Mouse (Mus musculus): ENCODE results near the gene Gja8. TPM values are rescaled to one million over a fixed set of nuclear protein-coding genes. Genes with fewer than 3 reads are reported as not detected.

Gene Gja8
- polyA plus RNA-seq, 1 experiment from 2014 or later, result 0.09 TPM

DNA sequence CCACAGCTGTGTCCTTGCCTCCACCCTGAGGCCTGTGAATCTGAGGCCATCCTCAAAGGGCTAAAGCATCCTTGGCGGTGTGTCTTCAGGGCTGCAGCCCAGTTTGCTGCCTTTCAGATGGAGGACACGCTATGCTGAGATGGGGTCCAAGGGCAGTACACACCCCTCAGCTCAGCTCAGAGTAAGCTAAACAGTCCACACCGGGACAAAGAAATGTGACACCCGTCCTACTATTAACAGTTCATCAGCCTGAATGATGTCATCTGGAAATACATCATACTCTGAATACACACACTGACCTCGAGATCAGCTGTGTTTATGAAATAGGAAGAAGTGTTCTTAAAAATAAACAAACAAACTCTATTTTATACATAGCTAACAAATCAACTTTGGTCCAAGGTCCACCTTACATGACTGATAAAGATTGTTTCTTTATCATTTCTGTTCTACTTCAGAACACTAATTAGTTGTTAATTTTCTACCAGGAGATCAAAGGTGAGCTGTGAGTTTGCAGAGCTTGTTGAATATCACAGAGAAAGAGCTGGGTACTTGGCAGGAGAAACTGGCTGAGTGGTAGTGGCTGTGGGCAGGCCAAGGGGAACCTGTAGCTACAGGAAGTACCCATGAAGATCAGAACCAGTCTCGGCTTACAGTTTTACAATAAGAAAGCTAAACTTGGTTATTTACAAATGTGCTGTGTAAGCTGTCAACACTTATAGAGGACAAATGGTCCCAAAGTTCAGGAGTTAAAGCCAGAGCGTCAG lies 50.8 kb downstream of the Gja8 start:
- H3K27me3 ChIP-seq, result no peaks in the 10 kb centered on the region
- H3K27ac ChIP-seq, result no peak overlapping the region
- no peaks in the 10 kb centered on the region for H3K4me1 ChIP-seq
- H3K36me3 ChIP-seq, result peaks cover 71% of the 10 kb centered on the region
- 60% methylated on average over 7 of the region's 7 CpGs for WGBS
- ATAC-seq (replicated peaks; ENCODE audit: low FRiP score), result peak; percentile 54; the same call in 1 of the 2 replicates
- no peak overlapping the region for H3K4me2 ChIP-seq
- H3K4me3 ChIP-seq (replicated peaks), result no peak overlapping the region
- H3K9me3 ChIP-seq (replicated peaks), result no peaks in the 10 kb centered on the region
- no peak overlapping the region for H3K9ac ChIP-seq

DNA sequence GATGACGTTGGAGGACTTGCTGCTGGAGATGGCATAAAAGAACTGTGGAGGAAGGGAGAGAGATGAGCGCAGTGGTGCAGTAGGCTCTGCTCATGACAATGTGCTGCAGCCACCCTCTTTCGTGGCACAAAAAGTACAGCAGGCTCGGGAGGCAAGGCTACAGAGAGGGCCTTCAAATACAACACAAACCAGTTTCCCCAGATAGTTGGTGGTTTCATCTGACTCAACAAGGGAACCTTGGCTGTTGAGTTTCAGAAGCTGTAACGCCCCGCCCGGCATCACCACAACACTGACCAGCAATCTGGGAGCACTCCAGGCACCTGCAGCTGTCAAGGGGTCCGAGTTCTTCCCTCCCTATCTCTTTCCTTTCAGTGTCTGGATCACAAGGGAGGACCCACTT lies 53.3 kb downstream of the Gja8 start:
- no peak overlapping the region for H3K4me3 ChIP-seq (replicated peaks)
- no peak for ATAC-seq (replicated peaks; ENCODE audit: low FRiP score)
- H3K9ac ChIP-seq, result no peak overlapping the region
- H3K9me3 ChIP-seq (replicated peaks), result no peaks in the 10 kb centered on the region
- no peaks in the 10 kb centered on the region for H3K27me3 ChIP-seq
- WGBS, result 95% methylated on average over 8 of the region's 8 CpGs
- no peaks in the 10 kb centered on the region for H3K4me1 ChIP-seq
- peaks cover 84% of the 10 kb centered on the region for H3K36me3 ChIP-seq
- H3K4me2 ChIP-seq, result no peak overlapping the region
- no peak overlapping the region for H3K27ac ChIP-seq

DNA sequence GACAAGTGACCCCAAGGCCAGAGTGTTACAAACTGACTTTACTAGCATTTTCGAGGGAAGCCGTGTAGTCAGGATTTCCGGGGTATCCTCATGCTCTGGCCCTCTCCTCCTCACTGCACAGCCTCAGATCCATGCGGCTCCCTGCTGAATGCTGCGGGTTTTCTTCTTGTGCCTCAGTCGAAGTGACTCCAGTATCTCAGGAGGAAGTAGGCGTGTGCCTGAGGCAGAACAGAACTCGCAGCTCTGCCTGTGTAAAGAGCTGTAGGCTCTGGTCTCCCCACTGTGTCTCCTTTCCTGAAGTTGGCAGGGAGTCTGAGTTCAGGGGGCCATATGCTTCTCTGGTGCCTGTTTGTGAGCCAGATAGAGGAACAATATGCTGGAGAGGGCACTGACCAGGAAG lies 54.8 kb downstream of the Gja8 start:
- no peak overlapping the region for H3K4me2 ChIP-seq
- no peak for ATAC-seq (replicated peaks; ENCODE audit: low FRiP score)
- no peaks in the 10 kb centered on the region for H3K27me3 ChIP-seq
- no peak overlapping the region for H3K9ac ChIP-seq
- 87% methylated on average over 8 of the region's 8 CpGs for WGBS
- no peaks in the 10 kb centered on the region for H3K4me1 ChIP-seq
- no peak overlapping the region for H3K27ac ChIP-seq
- H3K36me3 ChIP-seq, result peaks cover 78% of the 10 kb centered on the region
- no peaks in the 10 kb centered on the region for H3K9me3 ChIP-seq (replicated peaks)
- H3K4me3 ChIP-seq (replicated peaks), result no peak overlapping the region

DNA sequence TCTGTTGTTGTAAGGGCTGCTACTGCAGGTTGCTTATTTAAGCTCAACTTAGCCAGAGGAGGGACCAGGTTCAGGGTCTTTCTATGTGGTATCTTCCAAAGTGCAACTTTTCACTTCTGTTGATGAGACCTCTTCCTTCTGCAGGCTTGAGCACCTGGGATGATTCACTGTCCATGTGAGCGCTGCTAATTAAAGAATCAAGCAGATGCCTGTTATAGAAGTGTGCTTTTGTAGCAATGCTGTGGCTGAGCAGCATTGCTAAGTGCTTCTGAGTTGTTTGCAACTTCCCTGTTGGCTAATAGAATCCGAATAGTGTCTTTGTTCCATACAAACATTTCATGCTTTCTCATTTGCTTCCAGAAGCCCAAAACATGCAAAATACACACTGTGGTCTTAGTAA lies 55.5 kb downstream of the Gja8 start:
- Histone ChIP-seq H3K27ac (no peak overlapping the region), H3K27me3 (no peaks in the 10 kb centered on the region), H3K4me2 (no peak overlapping the region), H3K9ac (no peak overlapping the region), H3K4me1 (no peaks in the 10 kb centered on the region), H3K4me3 (replicated peaks) (no peak overlapping the region), H3K36me3 (peaks cover 74% of the 10 kb centered on the region), H3K9me3 (replicated peaks) (no peaks in the 10 kb centered on the region)
- ATAC-seq (replicated peaks; ENCODE audit: low FRiP score), result no peak
- WGBS, result 91% methylated on average over 2 of the region's 2 CpGs

DNA sequence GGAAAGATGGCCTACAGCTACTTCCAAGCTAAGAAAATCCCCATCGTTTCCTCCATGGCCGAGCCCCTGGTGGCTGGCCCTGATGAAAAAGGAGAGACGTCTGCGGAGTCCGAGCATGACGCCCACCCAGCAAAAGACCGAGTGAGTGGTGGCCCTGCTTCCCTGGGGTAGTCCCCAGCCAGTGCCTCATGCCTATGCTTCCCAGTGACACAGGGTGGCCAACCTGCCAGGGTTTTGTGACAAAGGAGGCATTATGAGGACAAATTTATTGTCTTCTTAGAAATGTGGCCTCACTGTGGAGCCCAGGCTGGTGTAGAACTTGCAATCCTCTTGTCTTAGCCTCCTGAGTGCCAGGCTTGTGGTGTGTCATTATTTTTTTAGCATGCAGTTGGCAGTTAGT lies 56.7 kb downstream of the Gja8 start:
- Histone ChIP-seq H3K9me3 (replicated peaks) (no peaks in the 10 kb centered on the region), H3K4me2 (no peak overlapping the region), H3K4me1 (no peaks in the 10 kb centered on the region), H3K27ac (no peak overlapping the region), H3K4me3 (replicated peaks) (no peak overlapping the region), H3K9ac (no peak overlapping the region), H3K27me3 (no peaks in the 10 kb centered on the region), H3K36me3 (peaks cover 63% of the 10 kb centered on the region)
- no peak for ATAC-seq (replicated peaks; ENCODE audit: low FRiP score)
- WGBS, result 89% methylated on average over 7 of the region's 7 CpGs

DNA sequence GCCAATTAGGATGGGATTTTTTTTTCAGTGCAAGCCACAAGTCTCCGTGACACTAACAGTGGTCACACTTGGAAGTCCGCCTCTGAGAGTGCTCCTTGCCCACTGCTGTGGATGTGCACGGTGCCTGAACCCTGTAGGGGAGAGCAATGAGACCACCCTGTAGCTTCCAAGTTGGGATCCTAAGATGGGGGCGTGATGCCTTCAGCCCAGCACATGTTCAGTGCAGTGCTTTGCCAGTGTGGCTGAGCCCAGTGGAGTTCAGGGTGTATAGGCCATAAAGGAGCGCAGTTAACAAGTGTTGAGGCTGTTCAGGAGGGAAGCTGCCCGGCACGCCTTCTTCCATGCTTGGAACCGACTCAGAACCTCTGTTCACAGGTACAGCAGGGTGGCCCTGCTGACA lies 57.3 kb downstream of the Gja8 start:
- Histone ChIP-seq H3K27ac (no peak overlapping the region), H3K9me3 (replicated peaks) (no peaks in the 10 kb centered on the region), H3K4me2 (no peak overlapping the region), H3K36me3 (peaks cover 58% of the 10 kb centered on the region), H3K9ac (no peak overlapping the region), H3K27me3 (no peaks in the 10 kb centered on the region), H3K4me1 (no peaks in the 10 kb centered on the region), H3K4me3 (replicated peaks) (no peak overlapping the region)
- ATAC-seq (replicated peaks; ENCODE audit: low FRiP score), result no peak
- 89% methylated on average over 8 of the region's 8 CpGs for WGBS

DNA sequence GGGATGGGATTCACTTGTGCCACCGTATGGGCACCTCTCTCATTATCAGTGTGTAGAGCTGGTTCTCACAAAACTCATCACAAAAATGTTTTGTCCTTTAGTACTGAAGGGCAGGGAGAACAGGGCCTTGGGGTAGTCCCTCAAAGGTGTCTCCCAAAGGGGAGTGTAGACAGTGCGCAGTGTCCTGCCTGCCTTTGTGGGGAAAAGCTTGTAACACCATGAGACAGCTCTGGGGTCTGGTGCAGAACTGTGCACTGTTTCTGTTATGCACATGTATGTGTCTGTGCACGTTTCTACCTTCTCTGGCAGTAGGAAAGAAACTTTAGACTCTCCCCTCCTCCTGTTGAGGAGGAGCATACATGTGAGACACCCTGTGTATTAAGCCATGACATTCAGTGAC lies 58.0 kb downstream of the Gja8 start:
- no peak overlapping the region for H3K4me3 ChIP-seq (replicated peaks)
- no peaks in the 10 kb centered on the region for H3K27me3 ChIP-seq
- H3K9me3 ChIP-seq (replicated peaks), result no peaks in the 10 kb centered on the region
- peaks cover 51% of the 10 kb centered on the region for H3K36me3 ChIP-seq
- ATAC-seq (replicated peaks; ENCODE audit: low FRiP score), result no peak
- no peaks in the 10 kb centered on the region for H3K4me1 ChIP-seq
- no peak overlapping the region for H3K9ac ChIP-seq
- H3K27ac ChIP-seq, result no peak overlapping the region
- 84% methylated on average over 3 of the region's 3 CpGs for WGBS
- no peak overlapping the region for H3K4me2 ChIP-seq

Other genes with a start within 250 kb of the Gja8 start
- gene Pias3, start 229.6 kb downstream of the Gja8 start, polyA plus RNA-seq (2015; fragmentation: Nextera tagmentation; extraction: Ambion mirVana), result 61.9 and 73.0 TPM in 2 replicates
- gene Nudt17, start 217.5 kb downstream of the Gja8 start, polyA plus RNA-seq (2015; fragmentation: Nextera tagmentation; extraction: Ambion mirVana), result 10.0 and 10.5 TPM in 2 replicates
- gene Polr3c, start 198.4 kb downstream of the Gja8 start, polyA plus RNA-seq (2015; fragmentation: Nextera tagmentation; extraction: Ambion mirVana), result 41.0 and 41.5 TPM in 2 replicates
- gene Rnf115, start 198.4 kb downstream of the Gja8 start, polyA plus RNA-seq (2015; fragmentation: Nextera tagmentation; extraction: Ambion mirVana), result 56.6 and 57.2 TPM in 2 replicates
- gene Pdzk1, start 96.7 kb downstream of the Gja8 start, polyA plus RNA-seq (2015; fragmentation: Nextera tagmentation; extraction: Ambion mirVana), result 125 and 138 TPM in 2 replicates
- gene Cd160, start 96.7 kb downstream of the Gja8 start, polyA plus RNA-seq (2015; fragmentation: Nextera tagmentation; extraction: Ambion mirVana), result 0.09 and 0.16 TPM in 2 replicates
- gene Gja5, start 21.3 kb downstream of the Gja8 start, polyA plus RNA-seq (2015; fragmentation: Nextera tagmentation; extraction: Ambion mirVana), result 24.3 and 25.1 TPM in 2 replicates
- gene Gpr89, start 20.7 kb downstream of the Gja8 start, polyA plus RNA-seq (2015; fragmentation: Nextera tagmentation; extraction: Ambion mirVana), result 44.0 and 44.2 TPM in 2 replicates
- gene Acp6, start 232.8 kb upstream of the Gja8 start, polyA plus RNA-seq (2015; fragmentation: Nextera tagmentation; extraction: Ambion mirVana), result 53.7 and 55.0 TPM in 2 replicates

Data from kidney, embryonic 15.5 days (tissue).